Mouse (Mus musculus) cerebellum, postnatal 25 days (tissue): ENCODE data around the gene Ttll11.

Experiments used
- DNase-seq, 2 experiments: peaks; one replicate each; pipeline ENCODE4 v3.0.0; 2021; ENCODE audit warnings: mixed read lengths in 2 of 2

Gene Ttll11

DNA sequence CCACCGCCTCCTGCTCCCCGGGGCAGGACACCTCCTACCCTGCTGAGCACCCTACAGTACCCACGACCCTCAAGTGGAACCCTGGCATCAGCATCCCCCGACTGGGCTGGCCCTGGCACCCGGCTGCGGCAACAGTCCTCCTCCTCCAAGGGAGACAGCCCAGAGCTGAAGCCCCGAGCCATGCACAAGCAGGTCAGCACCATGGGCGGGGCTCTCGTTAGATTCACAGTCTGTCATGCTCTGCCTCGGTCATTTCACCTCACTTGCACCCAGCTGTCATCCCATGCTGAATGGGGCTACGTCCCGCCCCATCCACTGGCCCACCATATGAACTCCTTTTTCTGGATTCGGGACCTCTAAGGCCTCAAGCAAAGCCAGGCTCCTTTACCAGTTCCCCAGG lies 259.2 kb downstream of the Ttll11 start:
- peak in 1 of 2 experiments; percentile 60 for DNase-seq

DNA sequence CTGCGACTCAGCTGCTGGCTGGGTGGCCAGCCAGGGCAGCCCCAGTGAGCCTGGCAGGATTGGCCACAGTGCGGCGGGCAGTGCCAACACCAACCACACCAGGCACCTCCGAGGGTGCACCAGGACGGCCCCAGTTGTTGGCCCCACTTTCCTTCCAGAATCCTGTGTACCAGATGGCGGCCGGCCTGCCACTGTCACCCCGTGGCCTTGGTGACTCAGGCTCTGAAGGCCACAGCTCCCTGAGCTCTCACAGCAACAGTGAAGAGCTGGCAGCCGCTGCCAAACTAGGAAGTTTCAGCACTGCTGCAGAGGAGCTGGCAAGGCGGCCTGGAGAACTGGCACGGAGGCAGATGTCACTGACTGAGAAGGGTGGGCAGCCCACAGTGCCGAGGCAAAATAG lies 259.6 kb downstream of the Ttll11 start:
- DNase-seq, result peak; percentile 71 to 72

DNA sequence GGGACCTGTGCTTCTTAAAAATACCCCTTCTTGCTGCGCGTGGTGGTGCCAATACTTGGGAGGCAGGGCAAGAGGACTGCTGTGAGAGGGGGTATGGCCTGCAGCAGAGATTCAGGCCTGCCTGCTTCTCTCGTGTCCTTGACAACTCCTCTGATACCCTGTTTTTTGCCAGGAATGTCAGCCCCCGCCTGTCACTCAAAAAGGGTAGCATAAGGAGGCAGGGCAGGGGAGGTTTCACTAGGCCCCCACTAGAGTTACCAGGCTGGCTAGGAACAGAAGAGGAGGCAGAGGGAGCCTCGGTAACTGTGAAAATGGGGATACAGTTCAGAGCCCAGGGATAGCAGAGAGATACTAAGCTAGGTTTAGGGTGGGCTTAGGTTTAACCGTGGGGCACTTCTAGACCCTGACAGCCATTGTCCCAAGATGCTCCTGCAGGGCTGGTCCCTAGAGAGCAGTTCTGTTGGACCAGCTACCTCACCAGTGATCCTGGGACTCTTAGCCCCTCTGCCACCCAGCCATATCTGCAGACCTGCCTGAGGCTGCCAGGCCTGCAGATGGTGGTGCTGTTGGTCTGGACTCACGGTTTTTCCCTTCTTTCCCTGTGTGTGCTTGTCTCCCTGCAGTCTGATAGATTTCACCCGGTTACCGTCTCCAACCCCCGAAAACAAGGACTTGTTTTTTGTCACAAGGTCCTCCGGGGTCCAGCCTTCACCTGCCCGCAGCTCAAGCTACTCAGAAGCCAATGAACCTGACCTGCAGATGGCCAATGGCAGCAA lies 260.3 kb downstream of the Ttll11 start:
- DNase-seq, result peak in 1 of 2 experiments; percentile 58

DNA sequence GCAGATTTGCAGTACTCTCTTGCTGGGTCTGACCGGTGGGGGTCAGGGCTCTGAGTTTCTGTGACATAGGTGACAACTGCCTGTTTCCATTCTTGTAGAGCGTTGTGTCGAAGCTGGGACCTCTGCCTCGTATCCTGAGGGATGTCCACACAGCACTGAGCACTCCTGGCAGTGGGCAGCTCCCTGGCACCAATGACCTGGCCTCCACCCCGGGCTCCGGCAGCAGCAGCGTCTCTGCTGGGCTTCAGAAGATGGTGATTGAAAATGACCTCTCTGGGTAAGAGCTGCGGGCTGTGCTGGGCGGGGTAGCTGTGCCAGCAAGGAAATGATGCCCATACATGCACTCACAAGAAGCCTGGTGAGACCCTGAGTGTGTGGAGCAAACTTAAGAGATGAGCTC lies 261.1 kb downstream of the Ttll11 start:
- DNase-seq, result peak in 1 of 2 experiments; percentile 48

DNA sequence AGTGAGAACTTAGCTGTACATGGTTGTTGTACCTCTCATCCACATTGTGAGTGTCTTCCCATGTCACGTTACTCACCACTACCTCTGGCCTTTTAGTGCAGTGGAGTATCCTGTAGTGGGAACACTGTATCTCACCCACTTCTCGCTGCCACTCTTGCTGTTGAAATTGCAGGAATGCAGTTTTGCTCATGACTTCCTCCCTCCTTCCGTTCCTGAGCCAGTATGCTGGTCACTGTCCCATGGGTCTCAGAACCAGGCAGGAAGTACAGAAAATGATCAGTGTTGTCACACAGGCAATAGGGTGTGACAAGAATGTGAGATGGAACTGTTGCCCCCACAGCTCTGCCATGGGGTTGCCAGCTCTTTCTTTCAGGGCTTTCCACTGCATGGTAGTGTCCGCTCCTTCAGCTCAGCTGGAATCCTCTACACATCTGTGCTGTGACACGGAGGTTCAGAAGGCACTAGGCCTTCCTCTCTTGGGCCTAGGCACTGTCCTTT lies 261.7 kb downstream of the Ttll11 start:
- no peak for DNase-seq

DNA sequence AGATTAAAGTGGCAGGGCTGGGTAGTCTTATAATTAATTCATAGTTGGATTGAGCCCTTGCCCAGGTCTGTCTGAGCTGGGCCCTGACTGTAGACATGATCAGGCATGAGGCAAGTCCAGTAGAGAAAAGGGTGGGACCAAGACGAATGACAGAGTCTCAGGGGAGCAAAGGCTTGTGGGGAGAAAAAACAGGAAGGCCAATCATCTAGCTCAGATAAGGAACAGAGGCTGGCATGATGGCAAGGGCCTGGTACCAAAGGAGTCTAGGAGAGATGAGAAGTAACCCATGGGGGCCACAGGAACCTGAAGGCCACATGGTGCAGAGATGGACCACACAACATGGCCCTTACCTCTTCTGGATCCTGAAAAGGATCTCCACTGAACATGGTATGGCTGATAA lies 263.5 kb downstream of the Ttll11 start:
- DNase-seq, result no peak

DNA sequence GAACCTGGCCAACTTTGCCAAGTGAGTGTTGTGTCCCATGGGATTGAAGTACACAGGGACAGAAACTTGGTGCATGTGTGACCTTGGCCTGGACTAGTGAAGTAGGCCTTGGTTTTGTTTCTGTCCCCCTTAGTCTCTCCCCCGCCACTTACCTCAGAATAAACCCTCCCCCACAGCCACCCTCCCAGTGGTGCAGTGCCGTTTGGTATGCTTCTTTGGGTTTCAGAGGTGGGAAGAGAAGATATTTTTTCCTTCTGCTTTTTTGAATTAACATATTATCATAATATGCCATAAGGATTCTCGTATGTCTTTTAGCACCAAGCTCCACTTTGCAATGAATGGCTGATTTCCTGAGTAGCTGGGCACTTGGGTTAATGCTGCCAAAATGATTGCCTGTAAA lies 264.2 kb downstream of the Ttll11 start:
- DNase-seq, result no peak

DNA sequence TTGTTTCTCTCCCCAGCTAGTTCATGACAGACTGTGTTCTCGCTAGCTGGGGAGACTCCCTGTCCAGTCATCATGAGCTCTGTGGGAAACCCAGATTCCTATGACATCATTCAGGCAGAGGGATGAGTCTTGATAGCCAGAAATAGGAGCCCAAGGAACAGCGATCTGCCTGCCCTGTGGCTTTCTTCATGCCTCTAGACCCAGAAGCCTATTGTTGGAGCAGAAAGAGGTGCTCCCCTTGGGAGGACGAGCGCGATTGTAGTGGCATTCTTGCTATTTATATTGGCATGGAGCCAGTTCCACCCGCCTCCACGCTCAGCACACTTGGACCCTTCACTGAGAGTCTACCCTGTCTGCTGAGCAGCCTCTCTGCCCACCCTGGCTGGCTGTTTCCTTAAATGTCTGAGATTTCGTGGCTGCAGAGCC lies 265.0 kb downstream of the Ttll11 start:
- DNase-seq, result peak; percentile 54 to 59

DNA sequence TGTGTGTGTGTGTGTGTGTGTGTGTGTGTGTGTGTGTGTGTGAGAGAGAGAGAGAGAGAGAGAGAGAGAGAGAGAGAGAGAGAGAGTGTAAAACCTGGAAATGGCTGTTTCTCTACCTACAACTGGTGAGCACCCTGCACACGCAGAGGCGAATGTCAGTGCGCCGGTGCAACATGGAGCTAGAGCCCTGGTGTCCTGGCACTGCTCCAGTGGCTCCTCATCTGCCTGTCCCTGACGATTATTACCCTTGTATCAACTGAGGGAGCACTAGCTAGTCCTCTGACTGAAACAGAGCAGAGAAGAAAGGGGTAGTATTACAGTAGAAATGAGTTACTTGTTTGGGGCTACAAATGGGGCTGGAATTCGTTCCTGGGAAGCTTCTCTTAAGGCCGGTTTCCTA lies 266.3 kb downstream of the Ttll11 start:
- peak in 1 of 2 experiments; percentile 63 for DNase-seq

DNA sequence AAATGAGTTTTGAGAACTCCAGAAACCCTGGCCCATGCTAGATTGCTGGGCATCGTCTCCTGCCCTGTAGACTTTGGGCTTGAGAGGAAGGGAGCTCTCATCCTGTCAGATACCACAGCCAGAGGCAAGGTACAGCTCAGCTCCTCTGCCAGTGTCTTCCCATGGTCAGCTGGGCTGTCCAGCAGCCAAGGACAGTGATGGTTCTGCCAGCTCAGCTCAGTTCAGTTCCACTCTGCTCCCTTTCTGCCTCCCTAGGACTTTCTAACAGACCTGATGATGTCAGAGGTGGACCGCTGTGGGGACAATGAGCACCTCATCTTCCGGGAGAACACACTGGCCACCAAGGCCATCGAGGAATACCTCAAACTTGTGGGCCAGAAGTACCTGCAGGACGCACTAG lies 267.1 kb downstream of the Ttll11 start:
- DNase-seq, result no peak

DNA sequence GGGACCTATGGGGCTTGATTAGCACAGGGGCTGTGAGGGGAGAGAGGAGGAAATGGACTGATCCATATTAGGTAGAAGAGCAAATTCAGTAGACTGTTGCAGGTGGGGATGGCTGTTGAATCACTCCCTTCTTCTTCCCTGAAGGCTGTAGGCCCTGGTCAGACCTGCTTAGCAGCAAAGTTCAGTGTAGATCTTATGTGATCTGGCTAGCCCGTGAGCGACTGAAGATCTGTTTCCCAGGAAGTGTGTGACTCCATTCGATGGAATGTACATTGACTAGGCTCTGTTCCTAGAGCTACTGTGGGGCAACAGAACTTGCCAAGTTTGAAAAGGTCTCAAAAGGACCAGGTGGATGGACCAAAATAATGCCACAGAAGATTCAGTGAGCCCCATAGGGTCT lies 276.5 kb downstream of the Ttll11 start:
- no peak for DNase-seq

DNA sequence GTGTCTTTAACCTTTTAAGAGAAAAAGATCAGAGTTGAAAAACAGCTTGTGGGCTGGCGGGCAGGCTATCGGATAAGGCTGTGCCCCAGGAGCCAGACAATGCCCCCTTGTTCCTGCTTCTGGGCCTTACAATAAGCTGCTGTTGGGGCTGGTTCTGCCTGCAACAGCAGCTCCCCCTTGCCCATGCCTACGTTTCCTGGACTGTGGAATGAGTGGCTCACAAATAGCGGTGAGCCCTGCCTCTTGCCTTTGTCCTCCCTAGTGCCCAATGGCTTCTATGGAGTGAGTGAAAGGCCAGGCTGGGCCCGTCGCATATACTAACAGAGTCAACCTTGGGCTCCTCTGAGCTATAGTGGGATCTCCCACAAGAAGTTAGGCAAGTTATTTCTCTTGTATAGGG lies 277.1 kb downstream of the Ttll11 start:
- no peak for DNase-seq

DNA sequence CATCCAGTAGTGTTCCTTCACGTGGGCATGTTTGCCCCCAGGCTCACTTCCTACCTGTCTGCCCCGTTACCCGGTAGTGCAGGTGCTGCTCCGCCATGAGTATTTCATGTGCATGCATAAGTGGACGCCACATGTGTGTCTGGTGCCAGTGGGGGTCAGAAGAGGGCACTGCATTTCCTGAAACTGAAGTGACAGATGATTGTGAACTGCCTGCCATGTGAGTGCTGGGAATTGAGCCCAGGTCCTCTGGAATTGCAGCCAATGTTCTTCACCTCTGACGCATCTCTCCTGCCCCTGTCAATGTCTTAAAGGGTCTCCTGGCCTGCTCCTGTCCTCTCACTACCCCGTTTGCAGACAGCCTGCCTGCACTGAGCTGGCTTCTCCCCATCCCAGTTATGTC lies 277.7 kb downstream of the Ttll11 start:
- no peak for DNase-seq
